Mouse (Mus musculus): ENCODE data around the gene Cyp1a1.

- TF ChIP-seq CHD2 (IDR thresholded peaks at IDR 0.05; ENCODE audit: low read depth, low read length) (no peak), MAFK (IDR thresholded peaks at IDR 0.05; ENCODE audit: insufficient read depth, low read depth, low read length) (no peak), HCFC1 (IDR thresholded peaks at IDR 0.05; ENCODE audit: borderline replicate concordance, insufficient read depth, low read length) (no peak)
Observed at GRCm38 (mm10) chr9:57660501-57660900, 27.2 kb upstream of the Cyp1a1 start.

Data from ES-E14 (cell line).